Mouse (Mus musculus): ENCODE data around the gene Smc6.

The Smc6 gene

DNA sequence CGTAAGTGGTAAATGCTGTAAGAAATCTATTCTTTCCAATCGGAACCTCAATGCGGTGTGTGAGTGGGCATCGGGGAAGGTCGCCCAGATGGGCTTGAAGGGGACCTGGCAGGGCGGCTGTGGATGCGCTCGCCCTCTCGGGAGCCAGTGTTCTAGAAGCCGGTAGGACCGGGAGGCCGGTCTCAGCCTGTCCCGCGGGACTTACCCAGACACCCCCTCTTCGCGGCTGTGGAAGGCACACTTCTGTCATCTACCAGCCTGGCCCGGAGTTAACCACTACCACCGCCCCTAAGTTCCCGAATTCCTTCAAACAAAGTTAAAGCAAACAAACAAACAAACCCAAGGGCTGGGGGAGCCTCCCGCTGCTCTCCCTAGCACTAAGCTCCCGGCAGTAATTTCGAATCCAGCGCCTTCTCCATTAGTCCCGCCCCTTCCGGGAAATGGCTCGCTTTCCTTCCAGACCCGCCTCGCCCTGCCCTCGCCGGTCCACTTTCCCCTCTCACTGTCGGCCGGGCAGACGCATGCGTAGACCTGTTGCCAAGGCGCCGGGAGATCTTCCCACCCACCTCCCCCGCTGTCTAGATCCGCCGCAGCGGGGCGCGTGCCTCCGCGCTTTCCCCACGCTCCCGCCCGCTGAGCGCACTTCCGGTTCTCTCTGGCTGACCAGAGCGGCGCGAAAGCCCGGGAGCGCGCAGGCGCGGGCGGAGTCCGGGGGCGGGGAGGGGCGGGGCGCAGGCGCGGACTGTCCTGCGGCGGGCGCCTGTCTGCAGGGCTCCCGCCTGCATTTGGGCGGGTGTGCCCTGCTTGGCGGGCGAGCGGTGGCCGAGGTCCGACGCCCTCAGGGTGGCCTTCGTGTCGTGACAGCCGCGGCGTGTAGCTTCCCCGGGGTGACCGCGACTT, at the start of gene Smc6, which contains the start of gene Gen1:
Gene Smc6, plus strand, starts transcription at position 505 of the 900 bp plus-strand sequence.
Gene Gen1, minus strand, starts transcription at position 420 of the 900 bp plus-strand sequence.
- peak; percentile 97 for DNase-seq

- no peak for DNase-seq
Measured at GRCm38 (mm10) chr12:11216454-11216853, 49.2 kb upstream of the Smc6 start.

DNA sequence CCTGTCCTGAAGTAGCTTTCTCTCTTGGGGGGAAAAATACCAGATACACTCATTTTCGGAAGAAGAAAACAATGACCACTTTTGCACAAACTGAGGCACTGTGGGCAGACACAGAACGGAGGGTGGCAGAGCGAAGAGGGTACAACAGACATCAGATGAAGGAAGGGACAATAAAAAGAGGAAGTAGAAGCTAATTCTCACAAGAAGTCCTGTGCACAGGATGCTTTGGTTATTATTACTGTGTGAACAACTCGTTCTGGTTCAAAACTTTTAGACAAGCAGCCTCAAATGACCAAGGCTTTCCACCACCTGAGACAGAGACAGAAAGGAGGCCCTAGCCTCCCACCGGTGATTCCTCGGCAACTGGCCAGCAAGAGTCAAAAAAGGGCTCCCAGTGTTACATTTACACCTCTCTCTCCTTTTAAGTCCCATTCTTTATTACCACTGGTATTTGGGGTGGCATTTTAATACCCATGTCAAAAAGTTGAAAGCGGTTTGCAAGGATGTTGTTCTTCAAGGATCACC, 47.9 kb upstream of the Smc6 start:
- DNase-seq = no peak

DNA sequence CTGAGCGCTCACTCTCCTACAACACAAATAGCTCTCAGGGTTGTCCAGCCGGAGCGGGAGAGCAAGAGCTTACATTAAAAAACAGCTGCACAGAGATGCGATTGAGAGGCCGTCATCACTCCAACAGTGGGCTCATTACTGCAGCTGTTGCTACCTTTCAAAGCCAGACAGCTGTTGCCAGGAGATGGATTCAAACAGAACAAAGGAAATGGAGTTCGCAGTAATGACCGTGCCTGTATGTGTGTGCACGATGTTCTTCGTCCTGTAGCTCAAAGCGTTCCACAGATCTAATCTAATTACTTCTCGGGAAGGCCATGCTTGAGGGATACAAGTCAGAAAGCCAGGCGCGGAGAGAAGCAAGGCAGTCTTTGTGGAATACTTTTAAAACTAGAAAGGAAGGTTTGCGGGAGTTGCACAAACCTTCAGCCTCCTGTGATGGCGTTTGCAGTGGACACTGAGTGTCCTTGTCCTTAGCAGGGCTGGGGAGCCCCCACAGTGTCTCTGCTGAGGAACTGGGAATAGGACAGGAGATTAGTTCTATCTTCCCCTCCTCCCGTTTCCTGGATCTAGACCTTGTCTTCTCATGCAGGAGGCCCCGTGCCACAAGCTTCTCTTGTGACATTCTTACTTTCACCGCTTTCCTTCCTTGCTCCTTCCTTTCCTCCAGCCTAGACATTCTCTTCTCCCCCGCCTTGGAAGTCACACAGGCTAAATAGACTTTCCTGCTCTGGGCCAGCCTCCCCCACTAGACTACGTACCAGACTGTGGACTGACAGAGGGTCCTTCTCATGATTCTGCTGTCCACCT, 44.0 kb upstream of the Smc6 start:
- no peak for DNase-seq

- no peak for DNase-seq
Measured at GRCm38 (mm10) chr12:11222566-11222965, 43.1 kb upstream of the Smc6 start.

DNA sequence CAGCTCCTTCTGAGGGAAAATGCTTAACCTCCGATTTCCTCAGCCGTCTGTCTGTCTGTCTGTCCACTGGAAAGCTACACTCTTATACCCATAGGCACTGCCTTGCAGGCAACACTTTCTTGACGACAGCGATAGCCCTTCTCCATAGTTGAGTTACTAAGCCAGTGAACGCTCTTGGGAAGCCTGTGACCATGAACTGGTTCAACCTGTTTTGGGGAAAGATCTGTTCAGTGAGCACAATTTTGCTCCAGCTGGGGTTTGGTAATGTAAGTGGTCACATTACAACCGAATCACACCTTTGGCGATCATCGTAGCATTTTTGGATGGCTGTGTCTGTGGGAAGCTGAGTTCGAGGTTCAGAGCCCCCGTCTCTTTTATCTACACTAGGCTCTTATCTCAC, 42.6 kb upstream of the Smc6 start:
- no peak for DNase-seq

- no peak for DNase-seq
Measured at GRCm38 (mm10) chr12:11224722-11225121, 41.0 kb upstream of the Smc6 start.

DNA sequence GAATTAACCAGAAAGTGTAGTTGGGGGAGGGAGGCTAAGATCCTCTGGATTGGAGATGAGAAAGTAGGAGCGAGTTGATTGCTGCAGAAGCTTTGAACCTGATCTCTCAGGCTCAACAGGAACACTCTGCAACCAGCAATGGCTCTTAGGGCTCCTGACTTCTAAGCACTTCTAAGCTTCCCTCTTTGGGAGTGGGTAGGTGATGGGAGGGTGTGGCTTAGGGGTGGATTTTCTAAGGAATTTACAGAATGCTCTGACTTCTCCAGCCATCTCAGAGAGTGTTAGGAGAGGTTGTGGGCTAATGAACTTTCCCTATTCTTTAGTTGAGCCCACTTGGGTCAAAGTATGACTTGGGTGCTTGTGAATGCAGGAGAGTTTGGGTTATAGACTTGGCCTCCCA, 39.6 kb upstream of the Smc6 start:
- DNase-seq = no peak

- peak; percentile 36 for DNase-seq
Measured at GRCm38 (mm10) chr12:11226529-11227268, 39.0 kb upstream of the Smc6 start.

- no peak for DNase-seq
Measured at GRCm38 (mm10) chr12:11230267-11230666, 35.4 kb upstream of the Smc6 start.

GRCm38 (mm10) chr12:11235996-11236395, 29.7 kb upstream of the Smc6 start:
- no peak for DNase-seq

DNA sequence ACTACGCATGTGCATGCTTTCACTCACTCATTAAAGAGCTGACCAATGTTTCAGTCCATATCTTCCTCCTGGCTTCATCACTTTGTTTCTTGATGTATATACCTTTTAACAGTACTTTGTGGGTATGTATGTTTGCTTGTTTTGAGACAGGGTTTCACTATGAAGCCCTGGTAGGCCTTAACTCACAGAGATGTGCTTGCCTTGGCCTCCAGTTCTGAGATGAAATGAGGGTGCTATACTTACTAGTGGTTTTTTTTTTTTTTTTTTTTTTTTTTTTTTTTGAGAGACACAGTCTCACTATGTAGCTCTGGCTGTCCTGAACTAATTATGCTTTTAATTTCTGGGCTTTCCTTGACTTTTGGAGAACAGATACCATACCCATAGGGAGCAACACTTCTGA, 18.2 kb upstream of the Smc6 start:
- DNase-seq = no peak

- no peak for DNase-seq
Measured at GRCm38 (mm10) chr12:11250322-11250721, 15.4 kb upstream of the Smc6 start.

DNA sequence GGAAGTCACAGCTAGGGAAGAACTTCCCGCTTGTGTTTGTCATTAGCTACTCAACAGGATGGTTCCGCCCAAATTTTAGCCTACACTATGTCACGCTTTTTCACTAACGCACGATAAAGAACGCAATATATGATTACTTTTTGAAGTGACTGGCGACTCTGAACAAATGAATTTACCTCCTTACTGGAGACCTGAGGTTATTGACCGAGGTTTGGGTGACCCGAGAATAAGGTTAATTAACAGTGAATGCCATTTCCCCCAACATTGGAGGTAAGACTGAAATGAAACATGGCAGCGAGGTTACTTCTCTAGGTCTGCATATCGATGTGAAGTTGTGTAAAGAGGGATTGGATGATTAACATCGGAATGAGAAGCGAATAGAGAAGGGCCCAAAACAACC, 791 bp upstream of the Smc6 start:
- DNase-seq = peak; percentile 4

DNA sequence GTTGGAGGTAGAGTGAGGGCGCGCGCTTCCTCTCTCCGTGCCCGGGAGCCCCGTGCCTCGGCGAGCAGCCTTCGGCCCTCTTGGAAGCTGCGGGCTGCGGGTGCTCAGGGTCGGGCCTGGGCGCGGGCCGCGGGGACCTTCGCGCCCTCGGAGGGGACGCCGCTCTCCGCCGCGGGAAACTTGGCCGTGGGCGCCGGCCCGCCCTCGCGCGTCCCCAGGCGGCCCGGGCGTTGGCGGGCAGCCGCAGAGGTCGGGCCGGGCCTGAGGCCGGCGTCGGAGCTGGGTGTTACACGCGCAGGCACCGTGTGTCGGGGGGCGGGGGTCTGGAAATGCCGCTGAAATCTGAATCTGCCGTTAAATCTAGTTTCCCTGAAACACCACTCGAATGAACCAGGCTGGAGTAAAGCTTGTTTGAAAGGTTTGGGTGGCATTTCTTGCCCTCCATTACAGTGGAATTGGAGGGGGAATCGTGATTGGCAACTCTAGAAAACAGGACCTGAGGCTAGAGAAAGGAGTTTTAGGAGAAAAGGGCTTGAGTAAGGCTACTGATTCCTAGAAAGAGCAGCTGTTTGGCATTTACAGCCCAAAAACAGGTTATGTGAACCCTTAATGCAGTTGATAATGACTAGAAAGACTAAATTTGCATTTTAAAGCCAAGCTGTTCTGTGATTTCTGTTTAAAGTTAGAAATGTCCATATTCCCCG, 748 bp downstream of the Smc6 start:
- no peak for DNase-seq

DNA sequence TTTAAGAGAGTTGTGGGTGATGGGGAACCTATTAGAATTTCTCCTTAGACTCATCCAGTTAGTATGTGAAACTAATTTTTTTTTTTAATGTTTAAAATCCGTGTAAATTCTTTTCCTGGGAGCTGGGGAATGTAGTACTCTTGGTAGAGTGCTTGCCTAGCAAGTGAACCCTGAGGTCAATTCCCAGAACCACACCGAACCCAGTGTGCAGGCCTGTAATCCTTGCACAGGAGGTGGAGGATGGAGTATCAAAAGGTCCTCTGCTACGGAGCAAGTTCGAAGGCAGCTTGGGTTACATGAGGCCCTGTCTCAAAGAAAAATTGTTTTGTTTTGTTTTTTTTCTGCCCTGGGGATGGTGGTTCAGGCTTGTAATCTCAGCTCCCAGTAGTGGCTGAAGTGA, 1.3 kb downstream of the Smc6 start:
- DNase-seq = peak; percentile 5

DNA sequence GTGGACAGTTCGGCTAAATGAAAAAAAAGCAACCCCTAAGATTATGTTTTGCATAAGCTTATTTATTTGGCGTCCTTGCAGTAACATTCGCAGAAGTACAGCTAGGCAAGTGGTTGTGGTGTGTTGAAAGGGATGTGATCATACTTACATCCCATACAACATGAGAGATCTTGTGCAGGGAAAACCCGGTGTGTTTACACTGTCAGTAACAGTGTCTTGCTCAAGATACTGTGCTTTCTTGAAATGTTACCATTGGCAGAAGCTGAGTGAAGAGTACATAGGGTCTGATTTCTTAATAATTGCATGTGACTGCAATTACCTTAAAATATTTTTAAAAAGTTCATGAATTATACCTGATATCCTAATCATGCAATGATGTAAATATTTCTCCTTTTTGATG, 6.9 kb downstream of the Smc6 start:
- DNase-seq = no peak

- no peak for DNase-seq
Measured at GRCm38 (mm10) chr12:11273185-11273584, 7.5 kb downstream of the Smc6 start.

GRCm38 (mm10) chr12:11276632-11277031, 10.9 kb downstream of the Smc6 start:
- DNase-seq = no peak

- DNase-seq = no peak
Measured at GRCm38 (mm10) chr12:11277207-11277606, 11.5 kb downstream of the Smc6 start.

GRCm38 (mm10) chr12:11279886-11280285, 14.2 kb downstream of the Smc6 start:
- DNase-seq = no peak

DNA sequence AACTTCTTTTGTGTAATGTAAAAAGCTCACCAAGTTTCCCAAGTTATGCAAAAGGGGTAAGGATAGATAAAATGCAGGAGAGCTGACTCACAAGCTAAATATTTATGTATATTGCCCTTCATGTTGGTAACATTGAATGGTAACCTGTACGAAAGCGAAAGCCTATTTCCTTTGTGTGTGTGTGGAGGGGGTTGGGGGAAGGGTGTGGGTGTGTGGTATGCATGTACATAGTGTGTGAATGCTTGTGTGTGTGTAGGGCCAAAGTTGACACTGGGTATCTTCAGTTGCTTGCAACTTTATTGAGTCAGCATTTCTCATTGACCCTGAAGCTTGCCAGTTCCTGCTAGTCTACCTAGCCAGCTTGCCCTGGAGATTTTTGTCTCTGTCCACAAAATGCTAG, 15.9 kb downstream of the Smc6 start:
- no peak for DNase-seq
